22 mouse cellular contexts compared by ENCODE assay signal in genomic region chr4:99028377-99028776, GRCm38 (mm10). TPM values are rescaled to one million over a fixed set of nuclear protein-coding genes. Genes with fewer than 3 reads are reported as not detected.
"Had no signal": no experiment of that assay in that cellular context is flagged by ENCODE, and none has a peak within 500 bp of the region (broad histone marks: within the 10 kb centered on the region; RNA-seq: fewer than 3 reads in every experiment).

No protein-coding gene starts in this region.

- H3K36me3 ChIP-seq: liver, embryonic 15.5 days; lung, embryonic 15.5 days; midbrain, embryonic 12.5 days; neural tube, embryonic 12.5 days; stomach, embryonic 15.5 days had no signal

- H3K9me3 ChIP-seq: liver, embryonic 15.5 days; lung, embryonic 15.5 days; midbrain, embryonic 10.5 days; midbrain, embryonic 12.5 days; neural tube, embryonic 12.5 days; stomach, embryonic 15.5 days had no signal

- H3K4me2 ChIP-seq: liver, embryonic 15.5 days; lung, embryonic 15.5 days; midbrain, embryonic 12.5 days; neural tube, embryonic 12.5 days; stomach, embryonic 15.5 days had no signal

- H3K27me3 ChIP-seq: liver, embryonic 15.5 days; lung, embryonic 15.5 days; midbrain, embryonic 12.5 days; neural tube, embryonic 12.5 days; stomach, embryonic 15.5 days had no signal

- DNase-seq: lung, adult 2 months; lung, postnatal 14 days; midbrain, embryonic 14.5 days; right cerebral cortex, postnatal 14 days; thymus, adult 2 months; thymus, postnatal 25 days; thymus, postnatal 4 days had no signal

- H3K9ac ChIP-seq: liver, embryonic 15.5 days; lung, embryonic 15.5 days; midbrain, embryonic 12.5 days; neural tube, embryonic 12.5 days; stomach, embryonic 15.5 days had no signal

- H3K4me3 ChIP-seq: liver, embryonic 15.5 days; lung, embryonic 15.5 days; midbrain, embryonic 10.5 days; midbrain, embryonic 12.5 days; myocyte; neural tube, embryonic 12.5 days; stomach, embryonic 15.5 days had no signal

- H3K4me1 ChIP-seq: liver, embryonic 15.5 days; lung, embryonic 15.5 days; midbrain, embryonic 10.5 days; midbrain, embryonic 12.5 days; neural tube, embryonic 12.5 days; stomach, embryonic 15.5 days had no signal

- H3K27ac ChIP-seq: liver, embryonic 15.5 days; lung, embryonic 15.5 days; macrophage; midbrain, embryonic 10.5 days; midbrain, embryonic 12.5 days; neural tube, embryonic 12.5 days; stomach, embryonic 15.5 days; stomach, postnatal 0 days had no signal

- ATAC-seq: lung, postnatal 0 days; midbrain, embryonic 16.5 days had no signal

RNA-seq across cellular contexts. Expression of gene Angptl3, which starts 2.4 kb away (rescaled TPM):
- total RNA-seq: megakaryocyte, adult 5-6 weeks; neutrophil, adult 5-6 weeks had no signal
- polyA plus RNA-seq: lung, adult 2 months; spleen, adult 2 months; testis, adult 2 months had no signal
